Mouse (Mus musculus) megakaryocyte, embryonic 14.5 days (primary cell): ENCODE results near the gene Mrgpra4. TPM values are rescaled to one million over a fixed set of nuclear protein-coding genes. Genes with fewer than 3 reads are reported as not detected.

Source experiments
- H3K27me3 ChIP-seq: replicated peaks from 2 replicates; pipeline ENCODE3; 2012; ENCODE audit warnings: inconsistent platforms
- H3K36me3 ChIP-seq: replicated peaks from 2 replicates; pipeline ENCODE3; 2012; ENCODE audit warnings: low read length, inconsistent platforms, mixed read lengths
- H3K4me1 ChIP-seq: 2 replicates; pipeline ENCODE4 v1.6.1; 2012; ENCODE audit warnings: inconsistent platforms
- H3K4me3 ChIP-seq: replicated peaks from 2 replicates; pipeline ENCODE3; 2012; ENCODE audit warnings: moderate library complexity, mild to moderate bottlenecking, inconsistent platforms
- H3K9me3 ChIP-seq: 2 replicates; pipeline ENCODE4 v1.6.1; 2012; ENCODE audit warnings: inconsistent platforms
- FLI1 ChIP-seq: IDR thresholded peaks from 2 replicates; pipeline ENCODE4 v1.6.1; 2012; ENCODE audit warnings: low read length, inconsistent platforms, mixed read lengths
- GATA1 ChIP-seq: IDR thresholded peaks from 3 replicates; pipeline ENCODE4 v1.6.1; 2012; ENCODE audit warnings: mixed read lengths, low read length, inconsistent platforms, borderline replicate concordance
- polyA plus RNA-seq: library from polyadenylated mRNA; stranded (reverse); fragments of >175 nt; gene quantifications from 2 replicates; pipeline ENCODE4 v1.2.3, GENCODE M21; 2012; ENCODE audit warnings: low replicate concordance; ENCODE audit not compliant: insufficient read depth

Gene Mrgpra4
- polyA plus RNA-seq, result not detected in 2 replicates

- Histone ChIP-seq H3K27me3 (no peaks in the 10 kb centered on the region), H3K36me3 (no peaks in the 10 kb centered on the region), H3K4me1 (no peaks in the 10 kb centered on the region), H3K4me3 (no peak within 1 kb of the TSS), H3K9me3 (peaks cover 21% of the 10 kb centered on the region)
- TF ChIP-seq GATA1 (no peak), FLI1 (no peak)
Observed at GRCm38 (mm10) chr7:47981995-47982394, at the start of gene Mrgpra4. TSS of gene Mrgpra4 (minus strand) at chr7:47982095.

- no peaks in the 10 kb centered on the region for H3K27me3 ChIP-seq
- H3K4me3 ChIP-seq, result no peak within 1 kb of the TSS
- H3K4me1 ChIP-seq, result no peaks in the 10 kb centered on the region
- H3K36me3 ChIP-seq, result no peaks in the 10 kb centered on the region
- H3K9me3 ChIP-seq, result peaks cover 7% of the 10 kb centered on the region
- no peak for TF ChIP-seq GATA1
Observed at GRCm38 (mm10) chr7:48027497-48027896, 45.6 kb upstream of the Mrgpra4 start, which contains the start of gene Mrgprx1. TSS of gene Mrgprx1 (minus strand) at chr7:48027597.

- Histone ChIP-seq H3K36me3 (no peaks in the 10 kb centered on the region), H3K9me3 (peaks cover 3% of the 10 kb centered on the region; the same call in 1 of the 2 replicates), H3K4me3 (no peak overlapping the region), H3K27me3 (no peaks in the 10 kb centered on the region), H3K4me1 (no peaks in the 10 kb centered on the region)
- no peak for TF ChIP-seq GATA1
- TF ChIP-seq FLI1, result no peak
Observed at GRCm38 (mm10) chr7:48017874-48018273, 36.0 kb upstream of the Mrgpra4 start.

- H3K27me3 ChIP-seq, result no peaks in the 10 kb centered on the region
- peaks cover 5% of the 10 kb centered on the region for H3K9me3 ChIP-seq
- TF ChIP-seq GATA1, result no peak
- no peak for TF ChIP-seq FLI1
- no peak overlapping the region for H3K4me3 ChIP-seq
- H3K4me1 ChIP-seq, result no peaks in the 10 kb centered on the region
- no peaks in the 10 kb centered on the region for H3K36me3 ChIP-seq
Observed at GRCm38 (mm10) chr7:47995689-47996088, 13.8 kb upstream of the Mrgpra4 start.

GRCm38 (mm10) chr7:47986752-47987151, 4.9 kb upstream of the Mrgpra4 start:
- H3K27me3 ChIP-seq, result no peaks in the 10 kb centered on the region
- 0 out of 2 replicates have a peak, but pooled peaks cover 4% of the 10 kb centered on the region for H3K9me3 ChIP-seq
- no peaks in the 10 kb centered on the region for H3K36me3 ChIP-seq
- H3K4me3 ChIP-seq, result no peak overlapping the region
- TF ChIP-seq GATA1 (no peak), FLI1 (no peak)
- H3K4me1 ChIP-seq, result no peaks in the 10 kb centered on the region

Other genes with a start within 250 kb of the Mrgpra4 start
- not detected in 2 replicates for gene Mrgprx1, start 45.5 kb upstream of the Mrgpra4 start, polyA plus RNA-seq
- gene Mrgprb5, start 186.9 kb upstream of the Mrgpra4 start, polyA plus RNA-seq, result not detected in 2 replicates
- not detected in 2 replicates for gene Mrgprb4, start 217.2 kb upstream of the Mrgpra4 start, polyA plus RNA-seq